Mouse (Mus musculus) small intestine, adult 2 months (tissue): Measurements from ENCODE around the gene Vtcn1. TPM values are rescaled to one million over a fixed set of nuclear protein-coding genes. Genes with fewer than 3 reads are reported as not detected.

Experiments used
- H3K27ac ChIP-seq: fragments of 200-500 bp; 2 replicates; pipeline ENCODE4 v1.5.1; 2012; ENCODE audit warnings: low read depth, low read length, control low read depth, inconsistent platforms; ENCODE audit not compliant: insufficient read depth
- H3K27me3 ChIP-seq: fragments of 200-500 bp; 2 replicates; pipeline ENCODE4 v1.6.1; 2012; ENCODE audit warnings: mild to moderate bottlenecking, moderate library complexity, low read length, inconsistent platforms; ENCODE audit not compliant: control insufficient read depth, insufficient read depth
- H3K36me3 ChIP-seq: fragments of 200-500 bp; 2 replicates; pipeline ENCODE4 v1.6.1; 2012; ENCODE audit warnings: mild to moderate bottlenecking, low read length, control low read depth, inconsistent platforms; ENCODE audit not compliant: control insufficient read depth, insufficient read depth
- H3K4me1 ChIP-seq: fragments of 200-500 bp; 2 replicates; pipeline ENCODE4 v1.6.1; 2012; ENCODE audit warnings: low read length, inconsistent platforms, mixed read lengths; ENCODE audit not compliant: control insufficient read depth, insufficient read depth, insufficient read length
- H3K4me3 ChIP-seq: fragments of 200-500 bp; 2 replicates; pipeline ENCODE4 v1.5.1; 2012; ENCODE audit warnings: low read depth, mild to moderate bottlenecking, control low read depth, inconsistent platforms, low read length, moderate library complexity
- CTCF ChIP-seq: fragments of 200-500 bp; IDR thresholded peaks from 2 replicates; pipeline ENCODE4 v1.5.1; 2012; ENCODE audit warnings: low read depth, mild to moderate bottlenecking, control low read depth, inconsistent platforms, low read length, moderate library complexity, mixed read lengths; ENCODE audit not compliant: insufficient replicate concordance, insufficient read length; ENCODE audit errors: extremely low read depth
- POLR2A ChIP-seq: fragments of 200-500 bp; IDR thresholded peaks from 2 replicates; pipeline ENCODE4 v1.6.1; 2012; ENCODE audit warnings: low read depth, mild to moderate bottlenecking, control low read depth, inconsistent platforms, low read length, moderate library complexity
- WGBS: fragments of 180-500 bp; shearing (Covaris S2); methylation state at CpG from one replicate; pipeline ENCODE4 v1.1.7; 2018; 5-methylcytosine and 5-hydroxymethylcytosine counted together
- polyA plus RNA-seq: library from polyadenylated mRNA; depleted of rRNA; stranded (reverse); fragments of >200 nt; gene quantifications from 2 replicates; pipeline ENCODE4 v1.2.3, GENCODE M21; 2012

Vtcn1 gene
- polyA plus RNA-seq, 1 experiment, result not detected

DNA sequence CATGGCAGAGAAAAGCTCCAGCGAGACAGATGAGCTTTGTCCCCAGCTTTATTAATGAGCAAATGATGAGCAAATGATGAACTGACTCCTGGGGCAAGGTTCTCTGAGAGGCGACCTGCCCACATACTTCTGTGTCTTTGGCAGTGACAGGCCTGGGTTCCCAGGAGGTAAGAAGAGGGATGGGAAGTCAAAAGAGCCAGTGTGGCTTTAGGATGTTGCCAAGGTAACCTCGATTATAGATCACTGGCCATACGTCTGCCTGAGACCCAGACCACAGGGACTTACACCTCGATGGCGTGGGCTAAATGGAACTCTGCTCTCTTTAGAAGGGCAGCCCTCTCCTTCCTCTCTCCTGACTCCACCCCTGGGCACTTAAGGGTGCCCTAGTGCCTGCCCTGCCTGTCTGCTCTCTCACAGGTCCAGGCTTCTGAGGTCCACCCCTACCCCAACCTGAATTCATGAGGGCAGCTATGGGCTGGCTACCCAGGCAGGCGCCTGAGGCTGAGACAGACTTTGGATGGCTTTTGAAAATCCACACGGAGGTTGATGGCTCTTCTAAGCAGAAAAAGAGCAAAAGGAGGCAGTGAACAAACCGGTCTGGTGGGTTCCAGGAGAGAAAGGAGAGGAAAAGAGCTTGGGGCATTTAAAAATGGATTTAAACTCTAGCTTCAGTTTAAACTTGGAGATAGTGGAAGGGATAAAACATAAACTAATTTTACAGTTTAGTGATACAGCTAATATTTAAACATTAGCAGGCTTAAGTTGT lies 31.0 kb downstream of the Vtcn1 start:
- TF ChIP-seq CTCF (no peak), POLR2A (no peak)
- H3K27ac ChIP-seq, result no peak overlapping the region
- 37% methylated on average over 9 of the region's 9 CpGs for WGBS
- H3K4me1 ChIP-seq, result peaks cover 2% of the 10 kb centered on the region; the same call in 1 of the 2 replicates
- no peaks in the 10 kb centered on the region for H3K36me3 ChIP-seq
- no peaks in the 10 kb centered on the region for H3K27me3 ChIP-seq
- H3K4me3 ChIP-seq, result no peak overlapping the region

DNA sequence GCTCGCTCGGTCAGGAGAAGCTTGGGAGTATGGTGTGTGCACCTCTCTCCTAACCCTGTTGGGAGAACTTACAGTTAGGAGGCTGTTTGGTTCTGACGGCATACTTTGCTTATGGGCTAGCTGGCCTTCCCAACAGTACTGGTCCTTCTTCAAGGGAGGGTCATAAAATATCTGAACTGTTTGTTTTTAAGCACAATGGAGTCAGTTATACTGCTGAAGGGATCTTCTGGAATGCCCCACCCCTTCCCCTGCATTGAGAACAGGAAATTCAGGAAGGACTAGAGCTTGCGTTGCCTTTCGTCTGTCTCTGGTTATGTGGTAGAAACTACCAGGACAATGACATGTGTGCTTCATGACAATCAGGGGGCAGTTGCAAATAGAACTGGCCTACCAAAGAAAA lies 31.9 kb downstream of the Vtcn1 start:
- Histone ChIP-seq H3K36me3 (no peaks in the 10 kb centered on the region), H3K4me3 (no peak overlapping the region), H3K27me3 (no peaks in the 10 kb centered on the region), H3K4me1 (peaks cover 2% of the 10 kb centered on the region; the same call in 1 of the 2 replicates), H3K27ac (no peak overlapping the region)
- 39% methylated on average over 5 of the region's 5 CpGs for WGBS
- no peak for TF ChIP-seq POLR2A
- no peak for TF ChIP-seq CTCF

DNA sequence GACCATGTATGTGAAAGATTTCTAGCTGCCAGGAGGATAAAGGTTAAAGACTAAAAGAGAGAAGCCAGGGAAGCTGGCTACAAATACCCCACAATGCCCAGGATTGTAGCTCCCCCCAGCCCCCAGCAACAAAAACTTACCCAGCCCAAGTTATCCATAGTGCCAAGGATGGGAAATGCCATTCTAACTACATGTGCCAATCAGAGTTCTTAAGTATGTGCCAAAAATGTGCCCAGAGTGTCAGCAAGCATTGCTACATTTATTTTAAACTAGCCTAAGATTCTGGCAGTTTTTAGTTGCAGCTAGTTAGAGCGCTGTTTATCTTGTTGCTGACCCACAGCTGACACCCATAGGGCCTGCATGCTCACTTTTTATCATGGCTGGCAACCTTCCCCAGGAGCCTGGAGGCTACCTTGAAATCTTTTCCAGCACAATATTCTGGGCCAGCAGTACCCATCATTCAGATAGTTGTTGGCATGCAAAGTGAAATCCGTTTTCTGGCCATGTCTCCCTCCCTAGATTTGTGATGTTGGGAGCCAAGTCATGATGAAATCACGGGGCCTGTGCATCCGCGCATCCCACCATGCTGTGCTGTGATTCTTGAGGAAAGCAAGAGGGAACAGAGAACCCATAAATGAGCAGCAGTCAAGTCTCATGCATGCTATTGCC lies 33.2 kb downstream of the Vtcn1 start:
- no peaks in the 10 kb centered on the region for H3K36me3 ChIP-seq
- TF ChIP-seq CTCF (no peak), POLR2A (no peak)
- 93% methylated on average over 5 of the region's 5 CpGs for WGBS
- H3K4me1 ChIP-seq, result peaks cover 2% of the 10 kb centered on the region; the same call in 1 of the 2 replicates
- H3K27ac ChIP-seq, result no peak overlapping the region
- no peak overlapping the region for H3K4me3 ChIP-seq
- H3K27me3 ChIP-seq, result no peaks in the 10 kb centered on the region

DNA sequence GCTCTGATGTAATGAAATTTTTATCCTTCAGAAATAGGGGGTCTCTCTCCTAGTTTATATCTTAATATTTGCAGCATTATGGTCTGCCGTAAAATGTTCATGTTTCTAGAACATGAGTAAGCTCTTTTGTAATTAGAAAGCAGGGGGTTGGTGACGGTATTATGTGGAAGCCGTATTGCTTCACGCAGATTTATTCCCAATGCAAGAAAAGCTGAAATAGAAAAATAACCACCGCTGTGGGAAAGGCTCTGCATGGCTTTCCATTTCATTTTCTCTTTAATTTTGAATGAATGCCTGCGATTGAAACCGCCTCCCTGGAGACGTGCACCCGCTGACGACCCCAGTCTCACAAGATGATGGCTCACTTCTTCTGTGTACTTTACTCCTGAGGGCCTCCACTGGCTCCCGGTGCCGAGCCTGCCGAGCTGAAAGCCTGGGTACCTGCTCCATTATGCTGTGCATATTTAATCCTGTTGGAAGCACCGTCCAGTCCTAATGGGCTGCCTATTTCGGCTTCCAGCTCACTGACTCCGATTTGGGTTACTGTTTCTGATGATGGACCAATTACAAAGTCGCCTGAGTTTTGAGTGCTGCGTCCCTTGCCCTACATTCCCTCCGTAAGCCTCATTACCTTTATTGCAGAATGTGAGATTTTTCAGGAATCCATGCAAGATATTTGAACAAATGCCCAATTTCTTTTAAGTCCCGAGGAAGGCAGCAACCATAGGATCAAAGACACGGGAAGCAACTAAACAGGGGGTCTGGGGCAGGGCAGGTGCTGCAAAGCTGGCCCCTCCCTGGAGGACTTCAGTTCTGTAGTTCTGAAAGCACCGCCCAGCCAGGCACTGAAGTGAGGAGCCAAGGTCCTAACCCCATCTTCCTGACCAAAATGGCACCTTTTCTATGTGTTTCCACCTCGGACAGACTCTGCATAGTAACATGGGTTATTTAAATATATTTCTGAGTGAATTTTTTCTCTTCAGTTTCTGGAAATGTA lies 36.3 kb downstream of the Vtcn1 start:
- Histone ChIP-seq H3K4me3 (no peak overlapping the region), H3K36me3 (no peaks in the 10 kb centered on the region), H3K27ac (no peak overlapping the region), H3K27me3 (no peaks in the 10 kb centered on the region), H3K4me1 (no peaks in the 10 kb centered on the region)
- 86% methylated on average over 23 of the region's 23 CpGs for WGBS
- TF ChIP-seq CTCF, result no peak

DNA sequence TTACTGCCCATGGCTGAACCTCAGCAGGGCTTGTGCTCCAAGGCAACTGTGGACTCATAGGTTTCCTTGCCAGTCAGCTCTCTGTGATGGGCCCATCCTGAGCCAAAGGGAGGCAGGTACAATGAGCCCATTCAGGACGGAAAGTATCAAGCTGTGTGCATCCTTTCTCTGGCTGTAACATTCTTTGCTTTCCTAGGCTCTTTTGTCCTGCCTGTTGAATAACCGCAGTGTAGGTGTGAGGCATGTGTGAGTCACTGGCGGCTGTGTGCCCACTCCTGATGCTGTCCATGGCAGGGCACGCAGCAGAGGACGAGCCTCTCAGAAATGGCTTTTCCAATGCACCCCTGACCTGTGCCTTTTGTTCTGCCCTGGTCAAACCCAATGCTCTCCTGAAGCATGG lies 41.7 kb downstream of the Vtcn1 start:
- Histone ChIP-seq H3K27ac (no peak overlapping the region), H3K27me3 (no peaks in the 10 kb centered on the region), H3K36me3 (no peaks in the 10 kb centered on the region), H3K4me3 (no peak overlapping the region), H3K4me1 (no peaks in the 10 kb centered on the region)
- WGBS, result 86% methylated on average over 5 of the region's 5 CpGs
- no peak for TF ChIP-seq CTCF
- no peak for TF ChIP-seq POLR2A

DNA sequence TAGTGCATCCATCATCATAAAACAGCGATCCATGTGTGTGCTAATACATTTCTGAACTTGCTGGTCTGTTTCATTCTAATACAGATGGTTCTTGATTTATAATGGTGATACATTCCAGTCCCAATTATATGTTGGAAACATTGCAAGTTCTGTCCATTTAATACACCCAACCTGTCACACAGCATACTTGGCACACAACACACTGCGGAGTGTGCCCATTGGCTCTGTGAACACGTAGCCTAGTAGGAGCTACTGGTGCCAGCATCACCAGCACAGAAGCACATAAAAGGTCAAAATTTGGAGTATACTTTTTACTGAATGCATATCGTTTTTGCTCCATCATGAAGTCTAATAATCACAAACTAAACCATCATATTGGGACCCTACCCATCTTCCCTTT lies 51.8 kb downstream of the Vtcn1 start:
- TF ChIP-seq POLR2A, result no peak
- no peak for TF ChIP-seq CTCF
- H3K27ac ChIP-seq, result no peak overlapping the region

More for the DNA sequence above, 51.8 kb downstream of the Vtcn1 start:
- Histone ChIP-seq H3K4me1 (no peaks in the 10 kb centered on the region), H3K4me3 (no peak overlapping the region), H3K27me3 (no peaks in the 10 kb centered on the region), H3K36me3 (no peaks in the 10 kb centered on the region)
- WGBS, result 91% methylated on average over 4 of the region's 4 CpGs
